Mouse (Mus musculus): ENCODE data around the gene Tns4. TPM values are rescaled to one million over a fixed set of nuclear protein-coding genes. Genes with fewer than 3 reads are reported as not detected.

Tns4 gene
- polyA plus RNA-seq, 1 experiment from 2014 or later: 0.40 TPM

GRCm38 (mm10) chr11:99019844-99020243, 69.3 kb downstream of the Tns4 start:
- H3K9ac ChIP-seq: no peak overlapping the region
- peaks cover 8% of the 10 kb centered on the region; the same call in 1 of the 2 replicates for H3K36me3 ChIP-seq
- no peak overlapping the region for H3K4me3 ChIP-seq
- no peak for ATAC-seq (ENCODE audit: low read depth)
- H3K4me1 ChIP-seq (replicated peaks): peaks cover 15% of the 10 kb centered on the region
- H3K27me3 ChIP-seq: no peaks in the 10 kb centered on the region
- WGBS: 94% methylated on average over 6 of the region's 6 CpGs
- H3K27ac ChIP-seq (replicated peaks): no peak overlapping the region
- no peaks in the 10 kb centered on the region for H3K9me3 ChIP-seq
- H3K4me2 ChIP-seq: no peak overlapping the region

Other genes starting within 250 kb of the Tns4 start
- 4.3 and 4.6 TPM in 2 replicates for gene Wipf2, start 225.7 kb downstream of the Tns4 start, polyA plus RNA-seq (2015; fragmentation: Nextera tagmentation; extraction: Ambion mirVana)
- 4.2 and 4.7 TPM in 2 replicates for gene Cdc6, start 181.5 kb downstream of the Tns4 start, polyA plus RNA-seq (2015; fragmentation: Nextera tagmentation; extraction: Ambion mirVana)
- 24.0 and 26.7 TPM in 2 replicates for gene Rara, start 161.5 kb downstream of the Tns4 start, polyA plus RNA-seq (2015; fragmentation: Nextera tagmentation; extraction: Ambion mirVana)
- 1.4 and 1.5 TPM in 2 replicates for gene Gjd3, start 106.3 kb downstream of the Tns4 start, polyA plus RNA-seq (2015; fragmentation: Nextera tagmentation; extraction: Ambion mirVana)
- gene Top2a, start 65.1 kb downstream of the Tns4 start, polyA plus RNA-seq (2015; fragmentation: Nextera tagmentation; extraction: Ambion mirVana): 45.5 and 60.7 TPM in 2 replicates
- gene Igfbp4, start 48.1 kb downstream of the Tns4 start, polyA plus RNA-seq (2015; fragmentation: Nextera tagmentation; extraction: Ambion mirVana): 189 and 233 TPM in 2 replicates
- not detected in 2 replicates for gene Ccr7, start 65.8 kb upstream of the Tns4 start, polyA plus RNA-seq (2015; fragmentation: Nextera tagmentation; extraction: Ambion mirVana)
- 319 and 376 TPM in 2 replicates for gene Smarce1, start 141.7 kb upstream of the Tns4 start, polyA plus RNA-seq (2015; fragmentation: Nextera tagmentation; extraction: Ambion mirVana)
- gene Krt222, start 154.8 kb upstream of the Tns4 start, polyA plus RNA-seq (2015; fragmentation: Nextera tagmentation; extraction: Ambion mirVana): 4.2 and 5.9 TPM in 2 replicates
- gene Krt24, start 196.0 kb upstream of the Tns4 start, polyA plus RNA-seq (2015; fragmentation: Nextera tagmentation; extraction: Ambion mirVana): 0.17 and 0.63 TPM in 2 replicates
- gene Krt25, start 233.6 kb upstream of the Tns4 start, polyA plus RNA-seq (2015; fragmentation: Nextera tagmentation; extraction: Ambion mirVana): 0.19 and 0.22 TPM in 2 replicates
- gene Krt26, start 248.7 kb upstream of the Tns4 start, polyA plus RNA-seq (2015; fragmentation: Nextera tagmentation; extraction: Ambion mirVana): 0.11 and 0.25 TPM in 2 replicates

Data from neural tube, embryonic 13.5 days (tissue).